Mouse (Mus musculus) hindbrain, embryonic 10.5 days (tissue): Measurements from ENCODE around the gene Rusc1. TPM values are rescaled to one million over a fixed set of nuclear protein-coding genes. Genes with fewer than 3 reads are reported as not detected.

ENCODE experiments used
- polyA plus RNA-seq: library from polyadenylated mRNA; unstranded; fragments of >200 nt; fragmentation: Nextera tagmentation; extraction: Ambion mirVana; gene quantifications from 2 replicates; pipeline ENCODE4 v1.2.1, GENCODE M21; 2016

Rusc1 gene
- polyA plus RNA-seq, 1 experiment from 2014 or later = 38.3 TPM

Other genes with a start within 250 kb of the Rusc1 start
- 58.6 and 64.8 TPM in 2 replicates for gene Msto1, start 179.3 kb downstream of the Rusc1 start, polyA plus RNA-seq
- gene Ash1l, start 142.7 kb downstream of the Rusc1 start, polyA plus RNA-seq = 12.3 and 12.9 TPM in 2 replicates
- gene Dap3, start 142.1 kb downstream of the Rusc1 start, polyA plus RNA-seq = 132 and 142 TPM in 2 replicates
- gene Gm43738, start 7.8 kb upstream of the Rusc1 start, polyA plus RNA-seq = 0.09 TPM in 1 of 2 replicates, not detected in the other
- 383 and 460 TPM in 2 replicates for gene Fdps, start 8.6 kb upstream of the Rusc1 start, polyA plus RNA-seq
- gene Pklr, start 42.8 kb upstream of the Rusc1 start, polyA plus RNA-seq = 4.4 and 6.0 TPM in 2 replicates
- gene Hcn3, start 66.9 kb upstream of the Rusc1 start, polyA plus RNA-seq = 7.3 and 9.1 TPM in 2 replicates
- 34.8 and 35.3 TPM in 2 replicates for gene Clk2, start 71.5 kb upstream of the Rusc1 start, polyA plus RNA-seq
- gene Scamp3, start 84.2 kb upstream of the Rusc1 start, polyA plus RNA-seq = 98.9 and 116 TPM in 2 replicates
- 30.2 and 38.7 TPM in 2 replicates for gene Fam189b, start 89.8 kb upstream of the Rusc1 start, polyA plus RNA-seq
- gene Gba, start 109.6 kb upstream of the Rusc1 start, polyA plus RNA-seq = 41.0 and 50.0 TPM in 2 replicates
- 65.5 and 74.7 TPM in 2 replicates for gene Thbs3, start 121.9 kb upstream of the Rusc1 start, polyA plus RNA-seq
- 228 and 232 TPM in 2 replicates for gene Mtx1, start 133.8 kb upstream of the Rusc1 start, polyA plus RNA-seq
- 1.1 and 1.8 TPM in 2 replicates for gene Muc1, start 135.7 kb upstream of the Rusc1 start, polyA plus RNA-seq
- 276 and 282 TPM in 2 replicates for gene Krtcap2, start 152.7 kb upstream of the Rusc1 start, polyA plus RNA-seq
- gene Trim46, start 153.0 kb upstream of the Rusc1 start, polyA plus RNA-seq = 5.2 and 11.6 TPM in 2 replicates
- gene Dpm3, start 166.0 kb upstream of the Rusc1 start, polyA plus RNA-seq = 97.0 and 99.4 TPM in 2 replicates
- 34.4 and 36.8 TPM in 2 replicates for gene Slc50a1, start 177.3 kb upstream of the Rusc1 start, polyA plus RNA-seq
- gene Efna1, start 187.8 kb upstream of the Rusc1 start, polyA plus RNA-seq = 16.5 and 17.7 TPM in 2 replicates
- gene Efna3, start 229.7 kb upstream of the Rusc1 start, polyA plus RNA-seq = 5.9 and 10.7 TPM in 2 replicates
- 22.4 and 23.2 TPM in 2 replicates for gene Efna4, start 244.7 kb upstream of the Rusc1 start, polyA plus RNA-seq